ENCODE assay signal across 8 mouse cellular contexts in the genomic region with DNA sequence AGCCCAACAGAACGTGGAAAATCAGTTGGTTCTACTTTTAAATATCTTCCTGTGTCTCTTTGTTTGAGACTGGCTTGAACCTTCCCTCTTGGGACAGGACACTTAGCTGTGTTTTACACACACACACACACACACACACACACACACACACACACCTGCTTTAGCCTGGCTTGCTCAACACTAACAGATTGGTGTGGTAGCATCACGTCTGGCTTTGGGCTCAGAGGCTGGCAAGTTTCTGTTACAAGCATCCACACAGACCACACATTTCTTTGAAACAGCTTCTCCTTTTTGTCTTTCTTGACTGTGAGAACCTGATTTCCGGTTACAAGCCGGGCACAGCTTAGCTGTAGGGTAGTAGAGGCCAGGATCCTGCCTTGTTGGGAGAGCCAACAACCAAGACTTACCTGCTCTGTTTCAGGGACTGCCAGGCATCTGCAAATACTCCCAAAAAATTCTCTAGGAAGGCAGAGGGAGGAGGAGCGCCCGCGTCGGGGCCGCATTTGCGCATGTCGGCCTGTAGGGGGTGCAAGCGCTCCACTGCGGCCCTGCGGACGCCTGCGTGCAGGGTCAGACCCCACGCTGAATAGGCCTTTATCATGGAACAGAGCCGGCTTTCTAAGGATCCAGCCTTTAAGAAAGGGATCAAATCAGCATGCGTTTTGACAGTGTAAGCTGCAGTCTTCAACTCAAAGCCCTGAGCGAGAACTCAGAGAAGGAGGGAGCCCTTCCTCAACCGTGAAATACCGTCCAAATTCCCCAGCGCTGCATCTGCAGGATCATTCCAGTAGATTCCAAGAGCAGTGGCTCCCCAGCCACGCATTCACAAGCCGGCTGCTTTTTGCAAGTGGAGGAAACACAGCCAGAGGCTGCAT.
DNase-seq lines count a peak whose midpoint lies in the region; ATAC-seq lines count a peak whose summit lies in the region.

No protein-coding gene starts in this region.

- DNase-seq in WW6 (ENCODE audit: low read depth, low spot score) (peak; percentile 47), MN1 (ENCODE audit: low spot score) (no peak)
- peak; percentile 88 to 89 for DNase-seq in cerebellum, postnatal 10 days
- peak; percentile 18 to 65 for DNase-seq in frontal cortex, postnatal 10 days (ENCODE audit: low spot score in 2 of 2)
- peak; percentile 82 to 88 for DNase-seq in layer of hippocampus, postnatal 10 days (ENCODE audit: low spot score in 2 of 2)
- peak; percentile 72 for DNase-seq in lung, postnatal 10 days
- DNase-seq in right cerebral cortex, postnatal 14 days: peak; percentile 62

- no peak overlapping the region for H3K9ac ChIP-seq in hindbrain, embryonic 12.5 days

- H3K27ac ChIP-seq in hindbrain, embryonic 12.5 days: peak overlapping the region; percentile 56

- WGBS in hindbrain, embryonic 12.5 days: 3% methylated on average over 25 of the region's 25 CpGs

- peak overlapping the region; percentile 44 for H3K4me2 ChIP-seq in hindbrain, embryonic 12.5 days (replicated peaks)

- no peaks in the 10 kb centered on the region for H3K36me3 ChIP-seq in hindbrain, embryonic 12.5 days

- H3K9me3 ChIP-seq in hindbrain, embryonic 12.5 days (replicated peaks): 0 out of 2 replicates have a peak, but pooled peaks cover 4% of the 10 kb centered on the region

- peak; percentile 93 for ATAC-seq in hindbrain, embryonic 12.5 days (ENCODE audit: low FRiP score)

- no peak overlapping the region for H3K4me3 ChIP-seq in hindbrain, embryonic 12.5 days

- H3K4me1 ChIP-seq in hindbrain, embryonic 12.5 days: peaks cover 20% of the 10 kb centered on the region

- peaks cover 33% of the 10 kb centered on the region for H3K27me3 ChIP-seq in hindbrain, embryonic 12.5 days
